Mouse (Mus musculus): ENCODE measurements around the gene Zkscan6.

Gene Zkscan6

DNA sequence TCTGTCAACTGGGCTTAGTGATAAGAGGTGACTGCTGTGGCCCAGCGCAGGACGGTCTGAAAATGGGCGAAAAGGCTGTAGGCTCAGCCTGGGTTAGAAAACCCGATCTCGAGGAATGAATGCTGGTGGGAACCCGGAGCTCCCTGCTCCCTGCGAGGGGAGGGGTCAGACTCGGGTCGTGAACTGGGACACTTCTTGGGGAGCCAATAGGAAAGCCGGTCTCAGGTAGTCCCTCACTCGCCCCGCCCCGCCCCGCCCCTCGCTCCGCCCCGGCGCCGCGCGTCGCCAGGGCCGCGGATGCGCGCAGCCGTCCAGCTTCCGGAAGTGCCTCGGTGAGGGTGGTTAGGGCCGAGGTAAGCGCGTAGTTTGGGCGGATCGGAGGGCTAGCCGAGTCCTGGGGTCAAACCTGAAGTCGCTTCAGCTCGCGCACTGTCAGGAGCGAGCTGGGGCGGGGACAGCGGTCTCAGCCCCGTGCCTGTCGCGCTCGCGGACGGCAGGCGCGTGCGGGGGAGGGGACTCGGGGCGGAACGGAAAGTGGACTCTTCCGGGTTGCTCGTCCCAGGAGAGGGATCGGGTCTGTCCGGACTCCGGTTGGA lies at the start of gene Zkscan6:
TSS of gene Zkscan6 (plus strand) at position 267 of the 596 bp plus-strand sequence.
- peak; percentile 85 for DNase-seq (ENCODE audit: low read depth, low spot score)

DNA sequence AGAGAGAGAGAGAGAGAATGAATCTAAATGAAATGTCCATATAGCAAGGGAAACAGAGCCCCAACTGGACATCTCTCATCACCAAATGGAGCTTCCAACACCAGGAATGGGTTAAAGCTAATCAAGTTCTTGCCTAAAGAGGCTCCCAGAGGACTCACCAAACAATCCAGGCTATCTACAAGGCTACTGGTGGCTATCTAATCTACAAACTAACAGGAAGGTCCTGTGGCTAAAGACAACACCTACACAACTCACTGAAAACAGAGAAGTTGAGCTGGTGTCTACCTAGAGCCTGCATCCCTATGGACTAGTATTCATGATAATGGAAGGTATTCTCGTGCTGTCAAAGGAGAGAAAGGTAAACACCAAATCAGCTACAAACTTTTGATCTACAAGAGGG lies 47.6 kb upstream of the Zkscan6 start:
- DNase-seq (ENCODE audit: low read depth, low spot score) = no peak

DNA sequence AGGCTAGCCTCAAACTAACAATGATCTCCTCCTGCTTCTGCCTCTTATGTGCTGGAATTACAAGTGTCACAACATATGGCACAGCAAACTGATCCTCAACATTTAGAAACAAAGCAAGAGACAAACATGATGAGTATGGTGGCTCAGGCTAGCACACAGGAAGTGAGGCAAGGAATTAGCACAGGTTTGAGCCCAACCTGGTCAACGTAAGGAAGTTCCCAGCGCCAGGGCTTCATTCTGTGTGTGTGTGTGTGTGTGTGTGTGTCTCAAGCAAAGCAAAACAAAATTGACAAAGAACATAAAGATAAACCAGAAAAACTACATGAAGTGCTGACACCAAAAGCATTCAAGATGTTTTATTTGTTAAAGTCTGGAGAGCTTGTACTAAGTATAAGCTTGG lies 46.1 kb upstream of the Zkscan6 start:
- DNase-seq (ENCODE audit: low read depth, low spot score) = no peak

DNA sequence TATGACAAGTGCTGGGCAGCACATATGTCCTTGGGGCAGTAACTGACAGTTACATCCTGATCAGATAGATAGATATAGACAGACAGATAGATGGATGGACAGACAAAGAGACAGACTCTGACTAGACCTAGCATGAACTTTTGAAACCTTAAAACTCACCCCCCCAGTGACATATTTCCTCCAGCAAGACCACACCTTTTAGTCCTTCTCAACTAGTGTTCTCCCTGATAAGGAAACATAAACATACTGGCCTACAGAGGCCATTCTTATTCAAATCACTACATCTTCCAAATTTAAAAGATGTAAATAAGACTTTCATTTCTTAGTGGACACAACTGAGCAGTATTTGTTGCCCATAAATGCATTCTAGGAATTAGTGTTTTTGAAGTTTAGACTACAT lies 38.5 kb upstream of the Zkscan6 start:
- no peak for DNase-seq (ENCODE audit: low read depth, low spot score)

- no peak for DNase-seq (ENCODE audit: low read depth, low spot score)
Measured at GRCm38 (mm10) chr11:65769990-65770389, 37.0 kb upstream of the Zkscan6 start.

DNA sequence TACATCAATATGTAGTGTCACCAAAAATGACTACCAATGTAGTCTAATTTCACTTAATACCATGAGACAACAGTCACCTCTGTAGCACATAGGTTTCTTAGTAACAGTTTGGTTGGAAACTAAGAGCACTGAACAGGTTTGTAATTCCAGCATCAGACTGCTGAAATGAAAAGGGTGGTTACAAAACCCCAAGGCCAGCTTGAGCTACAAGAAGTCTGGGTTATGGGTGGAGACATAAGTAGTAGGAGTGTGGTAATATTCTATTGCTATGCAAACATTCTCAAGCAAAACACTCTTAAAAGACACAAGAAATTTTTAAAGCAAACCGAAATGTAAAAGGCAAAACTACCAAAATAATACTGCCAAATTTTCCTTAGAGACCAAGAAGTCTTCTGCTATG lies 35.4 kb upstream of the Zkscan6 start:
- DNase-seq (ENCODE audit: low read depth, low spot score) = no peak

DNA sequence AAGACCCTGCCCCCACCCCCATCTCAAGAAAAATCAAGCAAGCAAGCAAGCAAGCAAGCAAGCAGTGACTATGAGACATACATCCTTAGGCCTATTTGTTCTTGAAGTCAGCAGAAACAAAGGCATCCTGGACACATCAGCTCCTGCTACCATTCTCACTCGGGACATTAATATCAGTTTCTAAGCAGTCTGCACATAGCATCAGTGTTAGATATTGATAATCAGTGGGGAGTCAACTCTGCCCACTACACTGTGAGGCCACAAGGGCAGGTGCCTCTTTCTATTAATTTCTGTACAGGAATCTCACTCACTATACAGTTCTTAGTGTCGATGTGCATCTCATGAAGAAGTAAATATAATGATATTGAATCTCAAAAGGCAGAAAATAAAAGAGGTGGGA lies 33.4 kb upstream of the Zkscan6 start:
- no peak for DNase-seq (ENCODE audit: low read depth, low spot score)

DNA sequence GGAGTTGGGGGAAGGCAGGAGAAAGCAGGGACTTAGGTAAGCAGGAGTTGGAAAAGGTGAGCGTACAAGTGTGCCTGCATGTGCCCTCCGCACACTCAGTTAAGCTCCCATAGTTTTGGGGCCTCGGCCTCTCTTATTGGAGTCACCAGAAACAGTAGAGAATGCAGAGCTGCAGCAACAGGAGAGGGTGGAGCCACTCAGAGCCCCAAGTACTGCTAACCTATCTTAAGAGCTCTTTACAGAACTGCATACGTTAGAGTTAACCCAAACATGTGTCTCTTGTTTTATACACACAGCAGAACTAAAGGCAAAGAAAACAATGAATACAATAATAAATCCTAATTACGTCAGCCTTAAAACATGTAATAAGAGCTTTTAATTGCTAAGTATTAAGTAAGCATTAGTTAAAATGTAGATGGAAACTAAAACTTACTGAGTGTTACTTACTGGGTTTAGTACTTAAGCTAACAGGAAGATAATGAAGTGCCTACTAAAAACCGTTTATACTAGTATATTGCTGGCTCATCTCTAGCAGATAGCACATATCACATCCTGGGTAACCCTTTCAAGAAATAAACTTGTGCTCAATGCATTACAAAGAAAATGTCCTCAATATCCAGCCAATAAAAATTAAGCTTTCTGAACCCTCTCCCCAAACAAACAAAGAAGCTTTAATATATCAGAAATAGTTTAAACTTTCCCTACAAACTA lies 32.9 kb upstream of the Zkscan6 start:
- DNase-seq (ENCODE audit: low read depth, low spot score) = no peak

- DNase-seq (ENCODE audit: low read depth, low spot score) = no peak
Measured at GRCm38 (mm10) chr11:65776906-65777611, 29.9 kb upstream of the Zkscan6 start.

GRCm38 (mm10) chr11:65777810-65778209 lies 29.2 kb upstream of the Zkscan6 start:
- DNase-seq (ENCODE audit: low read depth, low spot score) = no peak

DNA sequence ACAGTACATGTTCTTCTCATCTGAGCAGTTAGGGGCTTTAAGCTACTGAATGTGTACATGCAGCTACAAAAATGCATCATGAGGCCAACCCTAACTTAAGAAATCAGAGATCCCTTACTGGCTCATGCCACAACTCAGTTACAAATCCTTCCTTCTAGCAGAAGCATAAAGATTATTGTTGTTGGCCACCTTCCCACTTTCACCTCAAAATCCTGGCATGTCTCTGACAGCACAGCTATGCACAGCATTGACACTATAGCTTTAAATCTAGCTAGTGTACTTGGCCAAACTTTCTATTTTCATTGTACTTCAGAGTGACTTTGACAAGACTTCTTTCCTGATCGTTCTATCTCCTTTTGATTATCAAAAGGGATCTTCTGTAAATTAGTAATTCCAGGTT lies 27.9 kb upstream of the Zkscan6 start:
- no peak for DNase-seq (ENCODE audit: low read depth, low spot score)

DNA sequence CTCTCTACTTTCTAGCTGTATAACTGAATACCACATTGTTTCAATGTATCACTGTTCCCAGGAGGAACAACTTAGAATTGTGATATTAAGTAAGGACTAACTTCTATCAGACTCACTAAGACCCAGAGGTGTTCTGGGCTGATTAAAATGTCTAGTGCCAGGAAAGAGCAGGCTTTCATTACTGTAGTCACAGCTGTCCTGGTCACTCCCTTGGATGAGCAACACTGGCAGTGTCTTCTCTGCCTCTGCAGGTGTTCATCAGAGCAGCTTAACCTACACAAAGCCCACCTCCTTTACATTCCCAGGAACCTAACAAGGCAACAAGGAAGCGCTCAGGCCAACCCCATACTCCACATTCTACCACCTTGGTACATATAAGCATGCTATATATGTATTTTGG lies 27.4 kb upstream of the Zkscan6 start:
- no peak for DNase-seq (ENCODE audit: low read depth, low spot score)

DNA sequence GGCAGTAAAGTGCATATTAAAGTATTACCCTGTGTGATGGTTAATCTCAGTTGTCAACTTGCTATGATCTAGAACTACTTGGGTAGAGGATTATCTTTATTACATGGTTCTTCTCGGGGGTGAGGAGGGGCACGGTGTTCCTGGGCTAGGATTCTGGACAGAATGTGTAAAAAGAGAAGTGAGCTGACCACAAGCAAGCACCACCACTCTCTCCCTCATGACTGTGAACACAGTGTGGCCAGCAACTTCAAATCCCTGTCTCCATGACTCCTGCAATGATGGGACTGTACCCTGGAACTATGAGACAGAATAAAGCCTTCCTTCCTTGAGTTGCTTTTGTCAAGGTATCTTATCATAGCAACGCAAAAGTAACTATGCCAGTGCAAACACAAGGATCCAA lies 25.4 kb upstream of the Zkscan6 start:
- DNase-seq (ENCODE audit: low read depth, low spot score) = no peak

- no peak for DNase-seq (ENCODE audit: low read depth, low spot score)
Measured at GRCm38 (mm10) chr11:65786160-65786559, 20.8 kb upstream of the Zkscan6 start.

- DNase-seq (ENCODE audit: low read depth, low spot score) = no peak
Measured at GRCm38 (mm10) chr11:65787421-65788151, 19.4 kb upstream of the Zkscan6 start.

- DNase-seq (ENCODE audit: low read depth, low spot score) = peak; percentile 89
Measured at GRCm38 (mm10) chr11:65788154-65788553, 18.8 kb upstream of the Zkscan6 start, which contains the start of gene Map2k4. TSS of gene Map2k4 (minus strand) at chr11:65788297.

DNA sequence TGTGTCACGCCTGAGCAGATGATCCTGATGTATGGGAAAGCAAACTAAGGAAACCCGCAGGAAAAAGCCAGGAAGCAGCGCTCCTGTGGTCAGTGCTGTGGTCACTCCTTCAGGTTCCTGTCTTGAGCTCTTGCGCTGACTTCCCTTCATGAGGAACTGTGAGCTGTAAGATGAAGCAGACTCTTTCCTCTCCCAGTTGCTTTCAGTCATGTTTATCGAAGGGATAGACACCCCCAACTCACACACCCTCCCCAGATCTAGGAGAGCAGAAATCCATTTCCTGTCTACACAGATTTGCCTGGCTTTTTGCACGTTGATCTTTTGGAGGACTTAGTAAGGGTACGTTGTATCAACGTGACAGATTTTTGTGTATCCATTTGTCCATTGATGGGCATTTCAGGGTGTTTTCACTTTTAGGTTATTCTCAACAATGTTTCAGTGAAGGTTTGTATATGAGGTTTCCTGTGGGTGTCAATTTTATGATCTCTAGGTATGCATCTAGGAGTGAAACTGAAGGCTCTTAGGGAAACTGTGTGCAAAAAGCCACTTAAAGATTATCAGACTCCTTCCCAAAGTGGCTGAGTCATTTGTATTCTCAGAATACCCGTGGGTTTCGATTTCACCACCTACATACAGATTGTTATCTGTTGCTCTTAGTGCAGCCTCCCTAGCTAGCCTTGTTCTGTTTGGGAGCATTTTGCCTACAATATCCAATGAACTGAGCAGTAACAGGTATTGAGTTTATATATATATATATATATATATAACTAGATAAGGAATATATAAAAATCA lies 12.4 kb upstream of the Zkscan6 start:
- DNase-seq (ENCODE audit: low read depth, low spot score) = no peak

DNA sequence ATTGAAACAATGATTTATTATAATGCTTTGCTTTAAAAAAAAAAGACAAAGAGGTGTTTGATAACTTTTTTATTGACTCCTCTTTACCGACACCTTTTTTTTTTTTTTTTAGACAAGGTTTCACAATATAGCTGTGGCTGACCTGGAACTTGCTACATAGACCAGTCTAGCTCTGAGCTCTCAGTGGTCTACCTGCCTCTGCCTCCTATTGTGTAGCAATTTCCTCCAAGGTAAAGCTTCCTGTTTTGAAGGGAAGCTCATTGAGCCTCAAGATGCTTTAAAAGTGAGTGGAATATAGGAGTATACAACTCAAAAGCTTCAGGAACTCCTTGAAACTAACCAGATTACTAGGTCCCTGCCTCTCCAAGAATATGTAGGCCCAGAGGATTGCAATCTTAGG lies 11.1 kb upstream of the Zkscan6 start:
- DNase-seq (ENCODE audit: low read depth, low spot score) = no peak

DNA sequence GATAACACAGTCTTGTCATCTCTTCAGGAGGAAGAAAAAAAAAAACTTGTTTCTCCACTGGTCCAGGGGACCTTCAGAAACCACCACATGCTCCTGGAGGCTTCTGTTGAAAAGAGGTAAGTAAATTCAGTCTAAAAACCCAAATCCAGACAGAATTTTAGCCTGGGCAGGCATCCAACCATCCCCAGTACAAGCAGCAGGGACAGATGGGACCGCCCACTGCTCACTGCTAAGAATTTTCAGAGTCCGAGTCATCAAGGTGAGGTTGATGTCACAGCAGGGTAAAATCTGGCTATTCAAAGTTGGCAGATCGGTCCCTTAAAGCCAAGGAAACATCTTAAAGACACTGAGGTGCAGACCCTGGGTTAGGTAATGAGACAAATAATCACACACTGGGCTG lies 5.1 kb upstream of the Zkscan6 start:
- no peak for DNase-seq (ENCODE audit: low read depth, low spot score)

DNA sequence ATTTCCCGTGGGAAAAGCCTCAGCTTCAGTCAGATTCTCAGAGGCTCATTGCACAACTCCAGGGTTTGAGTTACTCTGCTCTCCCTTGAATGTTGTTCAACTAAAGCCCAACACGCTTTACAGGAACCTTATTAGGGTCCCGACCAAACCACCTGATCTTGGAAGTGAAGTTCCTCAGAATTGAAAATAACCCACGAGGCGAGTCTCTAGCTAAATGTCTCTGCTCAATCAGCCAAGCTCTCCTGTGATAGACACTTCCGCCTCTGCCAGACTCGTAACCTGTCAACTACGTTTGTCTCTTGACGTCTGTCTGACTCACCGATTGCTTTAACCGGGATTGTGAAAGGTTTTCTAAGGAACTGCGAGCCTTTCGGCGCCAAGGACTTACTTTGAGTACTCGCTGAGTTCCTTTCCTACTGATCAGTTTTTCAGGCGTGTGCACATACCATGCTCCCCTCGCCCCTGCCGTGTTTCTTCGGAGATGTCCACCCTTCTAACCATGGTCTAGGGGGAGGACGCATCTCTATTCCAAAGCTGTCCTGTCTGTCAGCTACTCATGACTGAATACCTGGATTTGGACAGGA lies 562 bp upstream of the Zkscan6 start:
- DNase-seq (ENCODE audit: low read depth, low spot score) = no peak

- DNase-seq (ENCODE audit: low read depth, low spot score) = no peak
Measured at GRCm38 (mm10) chr11:65807601-65808000, 626 bp downstream of the Zkscan6 start.

Data from embryo, embryonic 11.5 days (tissue).